15 mouse cellular contexts compared by ENCODE assay signal in genomic region chr12:111681305-111681704, GRCm38 (mm10). TPM values are rescaled to one million over a fixed set of nuclear protein-coding genes. Genes with fewer than 3 reads are reported as not detected.
A peak's percentile ranks its signal among the peaks of the same experiment; 100 is the strongest.
DNase-seq lines count a peak whose midpoint lies in the region; ATAC-seq lines count a peak whose summit lies in the region.
"Had no signal": no experiment of that assay in that cellular context is flagged by ENCODE, and none has a peak within 500 bp of the region (broad histone marks: within the 10 kb centered on the region; RNA-seq: fewer than 3 reads in every experiment).

No protein-coding gene starts in this region.

- intact Hi-C loops in heart, postnatal 10 days (cut with DNase I) = no loop called here

- no peak for DNase-seq in heart, postnatal 10 days
- DNase-seq in lung, adult 18-20 months = no peak
- peak; percentile 37 for DNase-seq in lung, postnatal 14 days
- DNase-seq in cerebellum, postnatal 25 days = no peak
- DNase-seq in kidney, postnatal 10 days = no peak
- DNase-seq: cerebellum, adult 8-10 months; kidney, adult 8-10 months; right cerebral cortex, postnatal 14 days had no signal

- peak overlapping the region; percentile 53 for H3K9ac ChIP-seq in heart, embryonic 12.5 days
- H3K9ac ChIP-seq in lung, embryonic 15.5 days = no peak overlapping the region
- H3K9ac ChIP-seq: liver, embryonic 15.5 days; midbrain, embryonic 13.5 days; neural tube, embryonic 13.5 days had no signal

- no peak for ATAC-seq in heart, embryonic 12.5 days (ENCODE audit: insufficient number of reproducible peaks, low FRiP score)
- ATAC-seq in lung, embryonic 15.5 days (ENCODE audit: borderline replicate concordance, extremely low read depth, low FRiP score, low TSS enrichment) = no peak
- ATAC-seq: midbrain, embryonic 13.5 days had no signal

- peak overlapping the region; percentile 96 for H3K27ac ChIP-seq in heart, embryonic 12.5 days (ENCODE audit: poor library complexity, severe bottlenecking)
- H3K27ac ChIP-seq in lung, embryonic 15.5 days = peak overlapping the region; percentile 80
- 0 out of 2 replicates have a peak overlapping the region, but pooled peaks have one; percentile 5 for H3K27ac ChIP-seq in brown adipose tissue, adult 24 weeks (replicated peaks; ENCODE audit: low read depth, low read length)
- H3K27ac ChIP-seq: liver, embryonic 15.5 days; midbrain, embryonic 13.5 days; neural tube, embryonic 13.5 days had no signal

- H3K4me1 ChIP-seq in heart, embryonic 12.5 days (replicated peaks) = peaks cover 56% of the 10 kb centered on the region
- peaks cover 31% of the 10 kb centered on the region for H3K4me1 ChIP-seq in lung, embryonic 15.5 days
- H3K4me1 ChIP-seq in brown adipose tissue, adult 24 weeks (ENCODE audit: control insufficient read depth, insufficient read depth, insufficient read length, low read length) = peaks cover 15% of the 10 kb centered on the region

- H3K4me3 ChIP-seq in heart, embryonic 12.5 days = no peak overlapping the region
- no peak overlapping the region for H3K4me3 ChIP-seq in lung, embryonic 15.5 days
- H3K4me3 ChIP-seq in brown adipose tissue, adult 24 weeks (ENCODE audit: insufficient read depth, low read depth, low read length) = no peak overlapping the region
- H3K4me3 ChIP-seq: liver, embryonic 15.5 days; midbrain, embryonic 13.5 days; neural tube, embryonic 13.5 days had no signal

- H3K36me3 ChIP-seq in heart, embryonic 12.5 days = peaks cover 20% of the 10 kb centered on the region
- peaks cover 6% of the 10 kb centered on the region; the same call in 1 of the 2 replicates for H3K36me3 ChIP-seq in lung, embryonic 15.5 days

- no peaks in the 10 kb centered on the region for H3K27me3 ChIP-seq in heart, embryonic 12.5 days (replicated peaks)
- no peaks in the 10 kb centered on the region for H3K27me3 ChIP-seq in lung, embryonic 15.5 days
- H3K27me3 ChIP-seq: CH12.LX; midbrain, embryonic 13.5 days; neural tube, embryonic 13.5 days had no signal

- no peaks in the 10 kb centered on the region for H3K9me3 ChIP-seq in heart, embryonic 12.5 days (replicated peaks)
- no peaks in the 10 kb centered on the region for H3K9me3 ChIP-seq in lung, embryonic 15.5 days
- H3K9me3 ChIP-seq: liver, embryonic 15.5 days; midbrain, embryonic 13.5 days; neural tube, embryonic 13.5 days had no signal

- H3K4me2 ChIP-seq in heart, embryonic 12.5 days = no peak overlapping the region
- H3K4me2 ChIP-seq in lung, embryonic 15.5 days = no peak overlapping the region
- H3K4me2 ChIP-seq: liver, embryonic 15.5 days; midbrain, embryonic 13.5 days; neural tube, embryonic 13.5 days had no signal

- WGBS in heart, embryonic 12.5 days = 78% methylated on average over 8 of the region's 8 CpGs
- WGBS in lung, embryonic 15.5 days = 61% methylated on average over 8 of the region's 8 CpGs

RNA-seq across cellular contexts. Expression of gene Trmt61a, which starts 3.4 kb away (rescaled TPM):
- 8.8 and 10.2 TPM in 2 replicates for polyA plus RNA-seq in heart, embryonic 12.5 days (2016; fragmentation: Nextera tagmentation; extraction: Ambion mirVana)
- total RNA-seq in heart, postnatal 10 days (2021) = 1 to 10 TPM; 6.4 to 8.3 TPM
- polyA plus RNA-seq in lung, embryonic 15.5 days (2015; fragmentation: Nextera tagmentation; extraction: Ambion mirVana) = 11.1 and 13.7 TPM in 2 replicates
- 2.9 and 3.2 TPM in 2 replicates for polyA plus RNA-seq in brown adipose tissue, adult 24 weeks (2012; ENCODE audit: insufficient read depth, insufficient read length, missing spikeins)

RNA-seq across cellular contexts. Expression of gene Ckb, which starts 9.2 kb away (rescaled TPM):
- 363 and 373 TPM in 2 replicates for polyA plus RNA-seq in heart, embryonic 12.5 days (2016; fragmentation: Nextera tagmentation; extraction: Ambion mirVana)
- 100 to 1,000 TPM; 127 to 140 TPM for total RNA-seq in heart, postnatal 10 days (2021)
- polyA plus RNA-seq in lung, embryonic 15.5 days (2015; fragmentation: Nextera tagmentation; extraction: Ambion mirVana) = 252 and 268 TPM in 2 replicates
- 20.8 and 30.3 TPM in 2 replicates for polyA plus RNA-seq in brown adipose tissue, adult 24 weeks (2012; ENCODE audit: insufficient read depth, insufficient read length, missing spikeins)

RNA-seq across cellular contexts. Expression of gene Bag5, which starts 31.8 kb away (rescaled TPM):
- 40.2 and 41.3 TPM in 2 replicates for polyA plus RNA-seq in heart, embryonic 12.5 days (2016; fragmentation: Nextera tagmentation; extraction: Ambion mirVana)
- total RNA-seq in heart, postnatal 10 days (2021) = 10 to 100 TPM; 29.1 to 32.7 TPM
- polyA plus RNA-seq in lung, embryonic 15.5 days (2015; fragmentation: Nextera tagmentation; extraction: Ambion mirVana) = 49.4 and 52.2 TPM in 2 replicates
- 16.2 and 18.1 TPM in 2 replicates for polyA plus RNA-seq in brown adipose tissue, adult 24 weeks (2012; ENCODE audit: insufficient read depth, insufficient read length, missing spikeins)

RNA-seq across cellular contexts. Expression of gene Apopt1, which starts 31.8 kb away (rescaled TPM):
- 46.6 and 48.8 TPM in 2 replicates for polyA plus RNA-seq in heart, embryonic 12.5 days (2016; fragmentation: Nextera tagmentation; extraction: Ambion mirVana)
- 10 to 100 TPM; 39.6 to 41.5 TPM for total RNA-seq in heart, postnatal 10 days (2021)
- 43.7 and 47.9 TPM in 2 replicates for polyA plus RNA-seq in lung, embryonic 15.5 days (2015; fragmentation: Nextera tagmentation; extraction: Ambion mirVana)
- polyA plus RNA-seq in brown adipose tissue, adult 24 weeks (2012; ENCODE audit: insufficient read depth, insufficient read length, missing spikeins) = 123 and 134 TPM in 2 replicates

Comparison
In these comparisons a context has a peak if more than half of its experiments do, and no peak if none do; other contexts are left out.
1. H3K27ac ChIP-seq: peak in every context shown above with its lines; median percentile 96 in heart, embryonic 12.5 days; 80 in lung, embryonic 15.5 days; 5 in brown adipose tissue, adult 24 weeks.